17 mouse cellular contexts compared by ENCODE assay signal in the genomic region with DNA sequence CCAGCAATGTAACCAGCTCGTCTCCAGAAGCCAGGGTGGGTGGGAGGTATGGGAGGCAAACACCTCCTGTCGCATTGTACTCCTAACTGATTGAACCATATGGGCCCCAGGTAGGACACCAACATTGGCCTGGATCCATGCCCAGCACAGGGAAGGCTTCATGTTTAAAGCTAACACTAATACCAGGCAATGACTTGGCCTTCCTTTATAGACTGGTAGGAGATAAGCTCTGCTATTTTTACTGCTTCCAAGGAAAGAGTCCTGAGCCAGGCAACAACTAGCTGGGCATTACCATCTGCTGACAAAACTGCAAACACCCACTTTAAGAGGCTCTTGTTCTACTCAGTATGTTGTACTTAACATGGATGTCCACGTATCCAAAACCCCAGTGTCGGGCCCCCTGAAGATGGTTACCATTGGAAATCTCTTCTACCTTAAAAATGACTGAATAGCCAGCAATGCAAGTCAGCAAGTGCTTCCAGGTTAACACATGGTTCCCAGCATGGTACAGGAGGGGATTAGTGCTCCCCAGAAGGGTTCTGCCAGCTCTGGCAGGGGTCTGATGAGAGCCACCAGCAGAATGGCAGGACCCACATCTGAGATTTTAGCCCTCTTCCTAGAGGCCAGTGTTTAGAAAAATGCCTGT. TPM values are rescaled to one million over a fixed set of nuclear protein-coding genes. Genes with fewer than 3 reads are reported as not detected.
DNase-seq lines count a peak whose midpoint lies in the region; ATAC-seq lines count a peak whose summit lies in the region.
"Had no signal": no experiment of that assay in that cellular context is flagged by ENCODE, and none has a peak within 500 bp of the region (broad histone marks: within the 10 kb centered on the region; RNA-seq: fewer than 3 reads in every experiment).

No protein-coding gene starts in this region.

- ATAC-seq in cerebellum, adult (ENCODE audit: insufficient number of reproducible peaks, low FRiP score, low TSS enrichment): peak; percentile 79
- ATAC-seq: CD4-positive, CD25-positive, alpha-beta regulatory T cell, adult 4 months had no signal

- intact Hi-C loops in left cerebral cortex, postnatal 4 days (cut with DNase I): no loop called here

- DNase-seq in cerebellum, postnatal 4 days (ENCODE audit: low spot score in 2 of 2): no peak
- peak; percentile 38 for DNase-seq in left cerebral cortex, postnatal 4 days
- no peak for DNase-seq in left cerebral cortex, adult 11 months (ENCODE audit: low spot score)
- peak; percentile 82 to 90 for DNase-seq in cerebellum, postnatal 10 days
- DNase-seq in telencephalon, adult 2 months (ENCODE audit: low read depth, low spot score): peak; percentile 38
- no peak for DNase-seq in yolk sac, embryonic 10.5 days (ENCODE audit: low spot score)
- DNase-seq in kidney, adult 9 months: no peak
- DNase-seq: gastrocnemius, postnatal 25 days; heart, postnatal 14 days; kidney, adult 18-20 months; kidney, postnatal 25 days; lung, postnatal 10 days; thymus, adult 2 months had no signal

RNA-seq across cellular contexts. Expression of a gene that starts 32.2 kb away (rescaled TPM):
- 10 to 100 TPM; 26.5 to 27.7 TPM for total RNA-seq in left cerebral cortex, postnatal 4 days (2021)

RNA-seq across cellular contexts. Expression of a gene that starts 35.1 kb away (rescaled TPM):
- not detected for total RNA-seq in left cerebral cortex, postnatal 4 days (2021)
- total RNA-seq: adrenal gland, postnatal 4 days; gastrocnemius, postnatal 25 days; heart, postnatal 14 days; megakaryocyte-erythroid progenitor cell, adult 5-6 weeks had no signal

Comparison
In these comparisons a context has a peak if more than half of its experiments do, and no peak if none do; other contexts are left out.
1. DNase-seq: peak in left cerebral cortex, postnatal 4 days (single experiment), cerebellum, postnatal 10 days (2 of 2) and telencephalon, adult 2 months (single experiment); none in cerebellum, postnatal 4 days (0 of 2), left cerebral cortex, adult 11 months (single experiment), yolk sac, embryonic 10.5 days (single experiment) and kidney, adult 9 months (single experiment).